Mouse (Mus musculus) thymus, postnatal 4 days (tissue): Measurements from ENCODE around the gene Nom1.
"Not testable (repeated sequence)": the region's sequence is repeated elsewhere in the genome, so short reads cannot be mapped to it uniquely, and the experiment has no call there.

Experiments used
- DNase-seq: peaks from one replicate; pipeline ENCODE4 v3.0.0; 2021

Nom1 gene

DNA sequence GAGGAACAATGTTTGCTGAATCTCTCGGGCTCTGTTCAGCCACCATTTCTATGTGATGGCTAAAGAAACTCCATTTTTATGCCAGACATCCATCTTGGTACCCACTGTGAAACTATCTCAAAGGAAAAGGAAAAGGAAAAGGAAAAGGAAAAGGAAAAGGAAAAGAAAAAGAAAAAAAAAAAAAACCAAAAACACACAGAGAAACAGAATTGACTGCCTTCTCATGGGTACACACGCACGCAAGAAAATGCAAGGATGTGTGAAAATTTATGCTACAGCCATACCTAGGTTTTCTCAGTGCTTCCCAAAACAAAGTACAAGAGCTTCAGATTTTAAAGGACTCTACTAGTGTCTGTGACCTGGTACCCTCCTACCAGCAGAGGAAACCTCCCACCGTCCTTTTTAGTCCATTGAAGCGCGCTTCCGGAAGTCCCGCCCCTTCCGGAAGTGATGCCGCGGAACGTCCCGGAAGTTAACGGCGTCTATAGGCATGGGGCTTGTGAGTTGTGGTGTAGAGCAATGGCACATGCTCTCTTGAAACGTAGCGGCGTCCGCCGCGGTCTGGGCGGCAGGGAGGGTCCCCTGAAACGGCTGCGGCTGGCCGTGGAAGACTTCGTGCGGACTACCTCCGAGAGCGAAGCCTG lies at the start of gene Nom1:
TSS of gene Nom1 (plus strand) at position 437 of the 644 bp plus-strand sequence.
- DNase-seq, result peak; percentile 93

DNA sequence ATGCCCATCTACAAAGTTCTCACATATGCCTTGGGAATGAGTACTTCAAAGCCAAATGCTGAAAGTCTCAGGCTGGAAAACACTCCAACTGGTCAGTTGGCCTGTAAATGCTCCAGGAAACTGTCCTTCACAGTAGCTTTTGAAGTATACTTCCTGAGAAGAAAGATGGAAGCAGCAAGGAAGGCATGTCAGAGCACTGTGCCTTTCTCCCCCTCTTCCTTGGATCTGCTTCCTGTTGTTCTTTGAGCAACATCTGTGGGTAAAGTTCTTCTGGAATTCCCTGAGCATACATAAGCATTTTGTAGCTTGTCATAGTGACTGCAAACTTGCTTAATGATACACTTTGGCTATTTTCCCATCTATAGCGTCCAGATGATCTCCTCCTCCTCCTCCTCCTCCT lies 46.9 kb upstream of the Nom1 start:
- DNase-seq, result no peak

DNA sequence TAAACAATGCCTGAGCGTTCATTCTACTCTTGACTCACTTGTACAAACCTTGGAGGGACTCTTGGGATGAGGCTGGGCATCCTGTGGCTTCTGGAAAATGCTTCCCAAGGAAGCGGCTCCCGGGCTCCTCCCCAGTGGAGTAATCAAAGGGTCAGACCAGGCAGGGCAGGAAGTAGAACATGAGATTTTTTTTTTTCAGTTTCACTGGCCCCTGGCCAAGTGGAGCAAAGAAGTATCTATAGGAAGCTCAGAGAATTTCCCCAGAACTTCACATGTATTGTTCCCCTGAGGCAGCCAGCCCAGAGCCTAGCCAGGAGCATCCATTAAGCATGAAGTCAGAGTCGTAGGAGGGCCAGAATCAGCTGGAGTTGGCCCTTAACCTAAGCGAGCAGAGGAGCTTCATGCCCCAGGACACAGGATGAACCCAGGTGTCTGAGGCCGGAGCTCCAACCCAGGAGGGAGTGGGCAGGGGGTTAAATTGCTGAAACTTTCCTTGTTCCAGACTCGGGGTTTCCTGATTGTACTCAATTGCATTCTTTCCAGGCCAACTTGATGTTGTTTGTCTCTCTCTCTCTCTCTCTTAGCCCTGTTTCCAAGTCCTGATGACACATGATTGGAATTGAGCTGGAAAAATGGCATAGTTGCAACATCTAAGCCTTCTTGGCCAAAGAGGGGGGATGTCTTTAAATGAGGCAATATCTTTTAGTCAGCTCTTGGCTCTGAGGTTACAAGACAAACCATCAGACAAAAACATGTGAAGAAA lies 46.1 kb upstream of the Nom1 start:
- DNase-seq, result no peak

DNA sequence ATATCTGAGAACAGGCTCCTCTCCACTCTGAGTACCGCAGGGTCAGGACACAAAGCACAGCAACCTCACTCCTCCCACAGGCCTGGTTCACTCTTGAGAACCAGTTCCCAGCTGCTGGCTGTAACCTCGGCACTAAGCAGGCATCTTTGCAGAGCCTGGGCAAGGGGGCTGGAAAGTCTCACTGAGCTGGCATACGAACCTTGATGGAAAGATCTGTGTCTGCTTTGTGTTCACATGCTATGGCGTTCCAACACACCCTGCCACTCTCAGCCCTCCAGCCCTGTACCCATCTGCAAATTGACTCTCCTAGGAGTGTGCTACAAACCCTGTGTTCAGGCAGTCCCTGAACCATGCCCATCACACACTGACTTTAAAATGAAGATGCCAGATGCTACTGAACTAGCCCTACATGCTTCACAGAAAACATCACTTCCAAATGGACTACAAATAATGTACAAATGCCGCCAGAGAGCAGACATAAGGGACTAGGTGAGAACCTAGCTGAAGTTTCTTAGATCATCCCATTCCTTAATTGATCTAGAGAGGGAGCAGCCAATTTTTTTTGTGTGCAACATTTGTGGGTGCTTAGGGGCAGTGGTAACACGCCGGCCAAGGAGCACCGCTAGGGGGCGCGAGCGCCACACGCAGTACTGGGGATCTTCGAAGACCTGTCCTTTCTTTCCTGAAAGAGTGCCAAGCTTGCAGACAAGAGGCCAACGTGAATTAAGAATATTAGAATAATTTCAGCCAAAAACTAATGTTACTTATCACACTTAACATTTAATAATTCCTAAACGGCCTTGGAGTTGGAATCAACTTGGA lies 45.3 kb upstream of the Nom1 start:
- peak; percentile 92 for DNase-seq

GRCm38 (mm10) chr5:29398427-29398826 lies 36.0 kb upstream of the Nom1 start:
- DNase-seq, result no peak

DNA sequence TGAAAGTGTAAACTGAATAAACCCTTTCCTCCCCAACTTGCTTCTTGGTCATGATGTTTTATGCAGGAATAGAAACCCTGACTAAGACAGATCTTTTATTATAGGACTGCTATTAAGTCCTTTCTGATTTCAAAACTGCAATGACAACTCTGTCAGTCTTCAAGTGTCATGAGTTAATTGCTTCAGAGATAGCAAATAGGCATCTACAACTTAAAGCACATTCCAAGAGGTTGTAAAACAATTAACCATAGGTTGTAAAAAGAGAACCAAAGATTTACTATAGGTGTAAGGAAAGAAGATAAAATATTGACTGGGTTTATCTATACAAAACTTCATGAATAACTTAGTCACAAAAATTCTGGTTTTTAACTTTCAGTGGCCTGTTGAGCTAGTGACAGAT lies 23.6 kb upstream of the Nom1 start:
- DNase-seq, result no peak

GRCm38 (mm10) chr5:29413041-29413440 lies 21.4 kb upstream of the Nom1 start:
- no peak for DNase-seq

DNA sequence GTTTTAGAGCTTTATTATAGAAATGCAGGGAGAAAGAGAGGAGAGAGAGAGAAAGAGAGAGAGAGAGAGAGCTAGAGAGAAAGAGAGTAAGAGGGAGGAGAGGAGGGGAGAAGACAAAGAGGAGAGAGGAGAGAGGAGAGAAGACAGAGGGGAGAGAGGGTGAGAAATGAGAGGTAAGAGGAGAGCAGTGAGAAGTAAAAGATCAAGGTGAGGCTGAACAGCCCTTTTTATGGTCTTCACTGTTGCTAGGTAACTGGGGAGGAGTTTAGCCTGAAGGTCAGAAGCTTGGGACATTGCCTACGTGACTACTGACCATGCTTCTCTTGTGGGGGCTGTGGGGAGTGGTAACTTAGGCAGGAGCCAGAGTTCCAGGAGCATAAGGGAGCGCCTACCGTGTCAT lies 11.1 kb upstream of the Nom1 start:
- DNase-seq, result not testable (repeated sequence)

- peak; percentile 56 for DNase-seq
Measured at GRCm38 (mm10) chr5:29434872-29435358, 451 bp downstream of the Nom1 start.

DNA sequence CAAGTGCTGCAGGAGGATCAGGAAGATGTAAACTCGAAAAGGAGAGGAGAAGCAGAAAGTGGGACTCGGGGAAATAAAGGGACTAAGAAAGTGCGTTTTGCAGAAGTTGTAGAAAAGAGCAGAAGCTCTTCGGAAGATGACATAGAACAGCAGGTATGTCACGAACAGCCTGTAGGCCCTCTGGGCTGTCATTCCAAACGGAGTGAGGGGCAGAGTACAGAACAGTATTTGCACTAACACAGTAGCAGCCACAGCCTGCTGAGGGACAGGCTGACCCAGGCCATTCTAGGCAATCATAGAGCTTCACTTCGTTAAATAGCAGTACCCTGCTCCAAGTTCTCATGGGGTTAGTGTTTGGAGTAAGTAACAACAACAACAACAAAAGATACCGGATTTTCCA lies 1.0 kb downstream of the Nom1 start:
- no peak for DNase-seq

GRCm38 (mm10) chr5:29436728-29437127 lies 2.3 kb downstream of the Nom1 start:
- DNase-seq, result not testable (repeated sequence)

GRCm38 (mm10) chr5:29445275-29445674 lies 10.8 kb downstream of the Nom1 start:
- no peak for DNase-seq

DNA sequence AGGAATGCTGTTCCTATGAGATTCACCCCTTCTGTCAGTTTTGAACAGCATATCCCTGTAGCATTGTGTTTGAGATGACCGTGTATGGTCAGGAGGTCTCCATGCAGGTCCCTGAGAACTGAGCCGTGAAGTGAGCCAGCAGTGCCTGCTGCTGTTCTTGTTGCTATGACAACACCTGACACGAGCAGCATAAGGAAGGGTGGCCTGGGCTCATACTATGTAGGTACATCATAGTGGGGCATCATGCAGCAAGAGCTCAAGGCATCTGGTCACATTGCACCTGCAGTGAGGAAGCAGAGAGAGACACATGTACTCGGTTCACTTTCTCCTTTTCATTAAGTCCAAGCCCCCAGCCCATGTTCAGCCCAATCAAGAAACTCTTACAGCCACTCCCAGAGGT lies 17.9 kb downstream of the Nom1 start:
- DNase-seq, result no peak

GRCm38 (mm10) chr5:29456895-29457656 lies 22.6 kb downstream of the Nom1 start:
- no peak for DNase-seq

GRCm38 (mm10) chr5:29462943-29463686 lies 28.7 kb downstream of the Nom1 start:
- no peak for DNase-seq

DNA sequence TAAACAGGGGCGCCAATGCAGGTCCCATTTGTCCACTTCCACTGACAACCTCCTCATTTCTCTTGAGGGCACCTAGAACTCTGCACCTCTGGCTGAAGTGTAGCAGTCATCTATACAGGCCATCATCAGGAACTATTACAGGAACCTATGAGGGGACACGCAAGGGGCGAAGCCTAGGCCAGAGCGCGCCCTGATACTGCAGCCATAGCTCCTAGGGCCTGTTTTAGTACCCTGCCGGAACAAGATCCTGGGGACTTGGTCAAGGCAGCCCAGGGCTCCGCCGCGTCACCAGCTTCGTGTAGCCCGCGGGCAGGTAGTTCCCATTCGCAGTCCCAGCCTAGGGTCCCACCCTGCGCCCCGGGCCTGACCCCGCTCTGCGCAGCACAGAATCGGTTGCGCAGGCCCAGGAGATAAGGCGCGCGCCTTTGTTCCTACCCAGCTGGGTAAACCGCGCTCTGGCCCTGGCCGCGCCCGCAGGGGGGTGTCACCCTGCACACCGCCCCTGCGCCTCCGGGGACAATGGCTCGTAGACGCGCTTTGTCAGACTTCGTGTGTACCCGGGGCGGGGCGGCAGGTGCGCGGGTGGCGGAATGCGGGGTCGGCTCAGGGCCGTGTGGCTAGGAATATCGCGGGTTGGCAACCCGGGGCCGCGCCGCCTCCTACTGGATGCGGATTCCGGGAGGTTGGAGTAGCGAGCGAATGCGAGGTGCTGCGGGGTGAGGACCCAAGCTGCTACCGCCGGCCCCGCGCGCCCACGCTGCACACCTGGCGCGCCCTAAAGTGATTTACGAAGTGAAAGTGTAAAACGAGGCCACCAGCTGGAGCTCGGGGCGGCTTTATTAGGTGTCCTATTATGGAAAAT lies 33.3 kb downstream of the Nom1 start:
- peak; percentile 58 for DNase-seq

- DNase-seq, result no peak
Measured at GRCm38 (mm10) chr5:29468351-29469065, 34.0 kb downstream of the Nom1 start.

GRCm38 (mm10) chr5:29469501-29469900 lies 35.0 kb downstream of the Nom1 start:
- DNase-seq, result no peak

GRCm38 (mm10) chr5:29470271-29470670 lies 35.8 kb downstream of the Nom1 start:
- DNase-seq, result no peak

DNA sequence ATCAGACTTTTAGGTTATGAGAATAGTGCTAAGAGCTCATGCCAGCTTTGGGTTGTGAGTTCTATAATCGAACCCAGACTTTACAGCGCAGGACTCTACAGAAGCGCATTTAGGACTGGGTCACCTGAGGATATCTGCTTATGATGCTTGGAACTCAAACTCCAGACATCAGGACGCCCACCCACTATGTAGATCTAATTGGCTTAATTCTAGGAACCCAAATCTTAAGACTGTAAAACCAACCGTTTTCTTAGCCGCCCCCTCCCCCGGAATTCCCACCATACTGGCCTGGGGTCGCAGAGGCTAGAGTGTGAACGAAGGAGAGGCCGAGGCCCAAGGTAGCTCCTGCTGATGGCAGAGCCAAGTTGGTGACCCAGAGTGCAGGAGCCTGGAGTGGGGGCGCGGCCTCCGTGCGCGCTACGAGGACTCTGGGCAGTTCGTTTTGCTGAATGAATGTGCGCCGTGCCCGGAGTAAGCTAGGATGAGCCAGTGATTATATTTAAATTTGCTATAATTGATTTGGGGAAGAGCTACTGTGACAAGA lies 36.5 kb downstream of the Nom1 start:
- no peak for DNase-seq
